Mouse (Mus musculus) heart, embryonic 14.5 days (tissue): ENCODE measurements around the gene Cc2d1a. TPM values are rescaled to one million over a fixed set of nuclear protein-coding genes. Genes with fewer than 3 reads are reported as not detected.

Experiments used
- ATAC-seq: fragments of 200-750 bp; cut with Nextera tagmentation; 2 replicates; pipeline ENCODE4 v1.8.0; 2017; ENCODE audit warnings: low read depth, moderate TSS enrichment; ENCODE audit not compliant: insufficient number of reproducible peaks, insufficient read depth, low FRiP score
- H3K27ac ChIP-seq, 2 experiments: fragments of 200-500 bp in 1 of 2; fragments of 300-500 bp in 1 of 2; sonication (generic) in 1 of 2; replicated peaks in 1 of 2; 2 replicates each; pipeline ENCODE4 v1.5.1; 2012 to 2014; ENCODE audit warnings: low read depth in 2 of 2, low read length in 2 of 2, control low read depth in 1 of 2, mild to moderate bottlenecking in 1 of 2, mixed read lengths in 1 of 2; ENCODE audit not compliant: control insufficient read depth in 1 of 2, insufficient read depth in 1 of 2
- H3K27me3 ChIP-seq: fragments of 300-500 bp; sonication (generic); 2 replicates; pipeline ENCODE4 v1.6.1; 2014; ENCODE audit warnings: mild to moderate bottlenecking, low read length, control low read depth; ENCODE audit not compliant: control insufficient read depth, insufficient read depth
- H3K36me3 ChIP-seq: fragments of 300-500 bp; sonication (generic); 2 replicates; pipeline ENCODE4 v1.6.1; 2014; ENCODE audit warnings: mild to moderate bottlenecking, control low read depth, low read length, mixed read lengths; ENCODE audit not compliant: control insufficient read depth, insufficient read depth
- H3K4me1 ChIP-seq, 2 experiments: fragments of 200-500 bp in 1 of 2; fragments of 300-500 bp in 1 of 2; sonication (generic) in 1 of 2; 2 replicates each; pipeline ENCODE4 v1.6.1; 2012 to 2014; ENCODE audit warnings: low read length in 2 of 2, control low read depth in 1 of 2, mixed read lengths in 1 of 2; ENCODE audit not compliant: control insufficient read depth in 2 of 2, insufficient read depth in 2 of 2
- H3K4me2 ChIP-seq: fragments of 300-500 bp; sonication (generic); 2 replicates; pipeline ENCODE4 v1.6.1; 2014; ENCODE audit warnings: mild to moderate bottlenecking, low read length
- H3K4me3 ChIP-seq, 2 experiments: fragments of 200-500 bp in 1 of 2; fragments of 300-500 bp in 1 of 2; sonication (generic) in 1 of 2; 2 replicates each; pipeline ENCODE4 v1.5.1; 2012 to 2014; ENCODE audit warnings: low read length in 2 of 2, mild to moderate bottlenecking in 2 of 2, control low read depth in 1 of 2, low read depth in 1 of 2, moderate library complexity in 1 of 2; ENCODE audit not compliant: control insufficient read depth in 1 of 2, insufficient read depth in 1 of 2
- H3K9ac ChIP-seq: fragments of 300-500 bp; sonication (generic); 2 replicates; pipeline ENCODE4 v1.6.1; 2014; ENCODE audit warnings: mild to moderate bottlenecking, low read length
- H3K9me3 ChIP-seq: fragments of 300-500 bp; sonication (generic); 2 replicates; pipeline ENCODE4 v1.6.1; 2016; ENCODE audit warnings: low read length, control low read depth; ENCODE audit not compliant: control insufficient read depth
- WGBS: fragments of 180-500 bp; shearing (Covaris S2); extraction: QIAGEN DNeasy Blood & Tissue Kit; methylation state at CpG from one replicate; pipeline ENCODE4 v1.1.7; 2014; 5-methylcytosine and 5-hydroxymethylcytosine counted together
- polyA plus RNA-seq: library from polyadenylated mRNA; unstranded; fragments of >200 nt; fragmentation: Nextera tagmentation; extraction: Ambion mirVana; gene quantifications from 2 replicates; pipeline ENCODE4 v1.2.1, GENCODE M21; 2014

Gene Cc2d1a
- polyA plus RNA-seq, 1 experiment from 2014 or later, result 11.8 TPM

DNA sequence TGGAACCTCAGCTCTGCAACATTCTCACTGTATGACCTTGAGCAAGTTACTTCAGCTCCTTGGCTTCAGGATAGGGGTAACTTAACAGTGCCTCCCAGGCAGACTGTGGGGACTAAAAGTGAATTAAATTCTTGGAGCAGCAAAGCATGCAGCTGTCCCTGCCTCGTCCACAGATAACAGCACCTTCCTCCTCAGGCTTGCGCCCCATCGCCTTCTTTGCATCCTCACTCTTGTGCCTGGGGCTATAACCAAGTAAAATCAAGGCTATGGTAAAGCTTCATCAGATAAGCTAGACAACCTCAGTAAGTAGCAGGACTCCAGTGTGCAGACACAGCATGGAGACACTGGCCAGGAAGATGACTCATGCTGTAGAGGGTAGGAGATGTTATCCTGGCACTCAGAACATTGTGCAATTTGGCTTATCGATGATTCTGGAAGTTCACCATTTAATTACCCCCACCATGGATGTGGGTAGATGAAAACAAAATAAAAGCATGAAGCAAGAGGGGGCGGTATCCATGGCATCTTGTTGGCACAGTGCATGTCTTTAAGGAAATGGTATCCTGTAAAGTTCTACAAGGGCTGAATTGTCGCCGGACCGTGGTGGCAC is 3.0 kb downstream of the Cc2d1a start:
- Histone ChIP-seq H3K4me2 (no peak overlapping the region), H3K27ac (no peak overlapping the region), H3K9me3 (no peaks in the 10 kb centered on the region), H3K9ac (no peak overlapping the region), H3K4me1 (peaks cover 8 to 14% of the 10 kb centered on the region in 2 experiments; a peak in 3 of 4 replicates), H3K36me3 (peaks cover 55% of the 10 kb centered on the region), H3K4me3 (no peak overlapping the region), H3K27me3 (no peaks in the 10 kb centered on the region)
- no peak for ATAC-seq
- 89% methylated on average over 8 of the region's 8 CpGs for WGBS

DNA sequence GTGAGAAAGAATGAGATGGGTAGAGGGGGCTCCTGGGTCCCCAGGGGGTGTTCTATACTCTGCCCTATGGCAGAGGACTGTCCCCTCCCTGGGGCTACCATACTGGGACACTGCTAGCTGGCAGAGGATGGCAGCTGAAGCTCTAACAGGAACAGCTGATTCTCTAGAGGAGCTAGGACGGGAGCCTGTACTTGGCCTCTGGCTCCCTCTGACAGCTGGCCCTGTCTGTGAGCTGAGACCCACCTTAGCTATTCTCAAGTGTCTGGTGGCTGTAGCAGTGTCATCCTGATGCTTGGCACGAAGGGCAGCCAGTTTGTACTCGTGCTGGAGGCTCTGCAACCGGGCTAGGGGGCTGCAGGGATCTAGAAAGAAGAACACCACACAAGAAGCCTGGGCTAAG is 6.9 kb downstream of the Cc2d1a start:
- no peak for ATAC-seq
- no peaks in the 10 kb centered on the region for H3K9me3 ChIP-seq
- 0 out of 4 replicates have a peak, but pooled peaks cover 0 to 2% of the 10 kb centered on the region in 2 experiments for H3K4me1 ChIP-seq
- no peak overlapping the region for H3K4me2 ChIP-seq
- WGBS, result 76% methylated on average over 4 of the region's 4 CpGs
- no peak overlapping the region for H3K27ac ChIP-seq
- no peak overlapping the region for H3K9ac ChIP-seq
- H3K4me3 ChIP-seq, result no peak overlapping the region
- peaks cover 93% of the 10 kb centered on the region for H3K36me3 ChIP-seq
- H3K27me3 ChIP-seq, result no peaks in the 10 kb centered on the region

DNA sequence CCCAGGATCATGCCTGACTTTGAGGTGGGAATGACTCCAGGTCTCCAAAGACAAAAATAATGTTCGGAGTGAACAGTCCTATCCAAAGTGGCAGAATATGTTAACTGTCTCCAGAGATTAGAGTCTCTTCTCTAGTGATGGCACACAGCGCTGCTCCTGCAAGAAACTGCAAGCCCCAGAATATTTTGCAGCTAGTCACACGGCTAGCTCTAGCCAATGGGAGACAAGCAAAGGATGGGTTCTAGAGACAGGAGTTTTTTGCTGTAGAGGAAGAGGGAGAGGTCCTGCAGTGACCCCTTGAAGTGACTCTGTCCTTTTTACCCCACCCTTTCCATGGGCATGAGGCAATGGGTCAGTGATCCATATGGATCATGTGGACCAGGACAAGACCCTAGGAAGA is 9.9 kb downstream of the Cc2d1a start:
- H3K9ac ChIP-seq, result no peak overlapping the region
- no peak overlapping the region for H3K27ac ChIP-seq
- no peak overlapping the region for H3K4me2 ChIP-seq
- WGBS, result 86% methylated on average over 3 of the region's 3 CpGs
- peaks cover 99% of the 10 kb centered on the region for H3K36me3 ChIP-seq
- H3K9me3 ChIP-seq, result no peaks in the 10 kb centered on the region
- no peaks in the 10 kb centered on the region for H3K4me1 ChIP-seq
- no peak for ATAC-seq
- no peaks in the 10 kb centered on the region for H3K27me3 ChIP-seq
- no peak overlapping the region for H3K4me3 ChIP-seq

DNA sequence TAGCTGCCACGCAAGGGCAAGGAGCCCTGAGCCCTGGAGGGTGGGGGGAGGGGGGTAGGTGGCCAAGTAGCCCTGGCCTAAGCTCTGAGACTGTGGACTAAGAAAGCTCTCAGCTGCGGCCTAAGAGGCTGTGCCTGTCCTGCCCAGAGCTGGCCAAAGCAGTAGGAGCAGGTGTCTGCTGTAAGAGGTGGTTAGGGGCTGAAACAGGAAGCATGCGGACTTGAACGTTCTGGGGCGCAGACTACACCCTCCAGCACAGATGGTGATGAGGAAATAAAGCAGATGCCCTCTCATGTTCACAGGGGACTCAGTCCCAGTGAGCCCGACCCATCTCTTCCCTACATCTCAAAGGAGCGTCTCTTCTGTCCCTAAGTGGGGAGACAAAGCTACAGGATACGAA is 15.5 kb downstream of the Cc2d1a start:
- Histone ChIP-seq H3K9ac (no peak overlapping the region), H3K27ac (no peak overlapping the region), H3K4me2 (no peak overlapping the region), H3K4me3 (no peak overlapping the region), H3K27me3 (peaks cover 8% of the 10 kb centered on the region; the same call in 1 of the 2 replicates), H3K9me3 (no peaks in the 10 kb centered on the region), H3K4me1 (no peaks in the 10 kb centered on the region), H3K36me3 (peaks cover 54% of the 10 kb centered on the region)
- ATAC-seq, result no peak
- WGBS, result 70% methylated on average over 8 of the region's 8 CpGs

DNA sequence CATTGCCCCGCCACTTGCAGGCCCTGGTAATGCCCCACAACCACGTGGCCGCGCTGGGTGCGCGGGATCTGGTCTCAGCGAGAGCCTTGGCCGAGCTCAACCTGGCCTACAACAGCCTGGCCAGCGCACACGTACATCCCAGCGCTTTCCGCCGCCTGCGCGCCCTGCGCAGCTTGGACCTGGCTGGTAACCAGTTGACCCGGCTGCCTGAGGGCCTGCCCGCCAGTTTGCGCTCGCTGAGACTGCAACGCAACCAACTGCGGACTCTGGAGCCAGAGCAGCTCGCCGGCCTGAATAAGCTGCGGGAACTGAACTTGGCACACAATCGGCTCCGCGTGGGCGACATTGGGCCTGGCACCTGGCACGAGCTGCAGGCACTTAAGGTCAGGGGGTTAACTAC is 16.9 kb downstream of the Cc2d1a start:
- H3K4me3 ChIP-seq, result no peak overlapping the region
- no peaks in the 10 kb centered on the region for H3K4me1 ChIP-seq
- peaks cover 8% of the 10 kb centered on the region; the same call in 1 of the 2 replicates for H3K27me3 ChIP-seq
- H3K36me3 ChIP-seq, result peaks cover 40% of the 10 kb centered on the region
- 43% methylated on average over 30 of the region's 30 CpGs for WGBS
- no peak overlapping the region for H3K9ac ChIP-seq
- no peak overlapping the region for H3K4me2 ChIP-seq
- no peak for ATAC-seq
- H3K27ac ChIP-seq, result no peak overlapping the region
- no peaks in the 10 kb centered on the region for H3K9me3 ChIP-seq

DNA sequence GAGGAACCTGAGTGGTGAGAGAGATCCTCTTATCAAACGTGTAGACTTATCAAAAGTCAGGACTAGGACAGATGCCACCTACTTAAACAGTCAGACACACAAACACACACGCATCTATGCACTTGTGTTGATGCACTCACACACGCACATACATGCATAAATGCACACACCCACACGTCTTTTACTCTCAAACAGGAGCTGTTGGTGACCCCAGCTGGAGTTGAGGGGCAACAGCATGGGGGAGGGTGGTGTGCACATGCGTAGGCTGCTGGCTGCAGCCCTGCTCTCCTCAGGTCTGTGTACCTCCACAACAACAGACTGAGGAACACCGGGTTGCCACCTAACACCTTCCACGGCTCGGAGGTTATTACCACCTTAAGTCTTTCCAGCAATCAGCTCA is 19.5 kb downstream of the Cc2d1a start:
- Histone ChIP-seq H3K36me3 (peaks cover 15% of the 10 kb centered on the region), H3K27ac (no peak overlapping the region), H3K27me3 (peaks cover 8% of the 10 kb centered on the region; the same call in 1 of the 2 replicates), H3K4me2 (no peak overlapping the region), H3K4me1 (no peaks in the 10 kb centered on the region), H3K9ac (no peak overlapping the region), H3K4me3 (no peak overlapping the region), H3K9me3 (no peaks in the 10 kb centered on the region)
- 54% methylated on average over 8 of the region's 8 CpGs for WGBS
- no peak for ATAC-seq

DNA sequence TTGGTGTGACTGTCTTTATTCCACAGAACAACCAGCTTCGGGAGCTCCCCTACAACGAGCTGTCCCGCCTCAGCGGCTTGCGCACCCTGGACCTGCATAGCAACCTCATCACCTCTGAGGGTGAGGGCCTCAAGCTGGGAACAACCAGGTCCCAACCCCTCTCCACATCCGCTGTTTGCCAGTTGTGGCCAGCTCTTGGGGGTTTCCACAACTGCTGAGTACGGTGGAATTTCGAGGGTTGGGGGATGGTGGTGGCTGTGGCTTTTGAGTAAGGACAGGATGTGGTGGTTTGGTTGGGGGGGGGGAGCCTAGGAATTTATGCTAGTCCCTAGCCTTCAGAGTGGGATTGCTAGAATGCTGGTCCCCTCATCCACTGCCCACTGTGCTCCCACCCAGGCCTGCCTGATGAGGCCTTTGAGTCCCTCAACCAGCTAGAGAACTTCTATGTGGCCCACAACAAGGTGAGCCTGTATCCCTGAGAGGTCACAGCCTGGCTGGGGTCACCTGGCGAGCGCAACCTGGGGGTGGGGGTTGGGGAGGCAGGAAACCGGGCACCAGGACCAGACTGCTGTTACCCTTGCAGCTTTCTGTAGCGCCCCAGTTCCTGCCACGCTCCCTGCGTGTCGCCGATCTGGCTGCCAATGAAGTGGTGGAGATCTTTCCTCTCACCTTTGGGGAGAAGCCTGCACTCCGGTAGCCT is 20.4 kb downstream of the Cc2d1a start:
- H3K4me3 ChIP-seq, result no peak overlapping the region
- H3K9me3 ChIP-seq, result no peaks in the 10 kb centered on the region
- 54% methylated on average over 17 of the region's 17 CpGs for WGBS
- H3K27me3 ChIP-seq, result peaks cover 8% of the 10 kb centered on the region; the same call in 1 of the 2 replicates
- no peak overlapping the region for H3K4me2 ChIP-seq
- no peak overlapping the region for H3K9ac ChIP-seq
- no peaks in the 10 kb centered on the region for H3K4me1 ChIP-seq
- H3K36me3 ChIP-seq, result peaks cover 5% of the 10 kb centered on the region; the same call in 1 of the 2 replicates
- ATAC-seq, result no peak
- H3K27ac ChIP-seq, result no peak overlapping the region
